Mouse (Mus musculus) intestine, postnatal 0 days (tissue): ENCODE results near the gene Ppard. TPM values are rescaled to one million over a fixed set of nuclear protein-coding genes. Genes with fewer than 3 reads are reported as not detected.
A peak's percentile ranks its signal among the peaks of the same experiment; 100 is the strongest.

Experiments
- ATAC-seq: fragments of 200-750 bp; cut with Nextera tagmentation; 2 replicates; pipeline ENCODE4 v1.8.0; 2017; ENCODE audit warnings: mild to moderate bottlenecking, moderate TSS enrichment, moderate library complexity
- H3K27ac ChIP-seq: fragments of 300-500 bp; sonication (generic); 2 replicates; pipeline ENCODE4 v1.5.1; 2014; ENCODE audit warnings: mild to moderate bottlenecking, low read depth, low read length, moderate library complexity
- H3K27me3 ChIP-seq: fragments of 300-500 bp; sonication (generic); replicated peaks from 2 replicates; pipeline ENCODE4 v1.6.1; 2014; ENCODE audit warnings: low read length, mixed read lengths; ENCODE audit not compliant: control insufficient read depth, insufficient read depth
- H3K36me3 ChIP-seq: fragments of 300-500 bp; sonication (generic); 2 replicates; pipeline ENCODE4 v1.6.1; 2014; ENCODE audit warnings: mild to moderate bottlenecking, moderate library complexity; ENCODE audit not compliant: control insufficient read depth, insufficient read depth
- H3K4me1 ChIP-seq: fragments of 300-500 bp; sonication (generic); replicated peaks from 2 replicates; pipeline ENCODE4 v1.6.1; 2014; ENCODE audit warnings: antibody characterized with exemption, low read length, mixed read lengths; ENCODE audit not compliant: control insufficient read depth, insufficient read depth
- H3K4me2 ChIP-seq: fragments of 300-500 bp; sonication (generic); replicated peaks from 2 replicates; pipeline ENCODE4 v1.6.1; 2014; ENCODE audit warnings: low read depth, mild to moderate bottlenecking, moderate library complexity
- H3K4me3 ChIP-seq: fragments of 300-500 bp; sonication (generic); 2 replicates; pipeline ENCODE4 v1.5.1; 2014; ENCODE audit warnings: low read depth, low read length
- H3K9ac ChIP-seq: fragments of 300-500 bp; sonication (generic); 2 replicates; pipeline ENCODE4 v1.6.1; 2014; ENCODE audit warnings: mild to moderate bottlenecking, low read depth, low read length
- H3K9me3 ChIP-seq: fragments of 300-500 bp; sonication (generic); 2 replicates; pipeline ENCODE4 v1.6.1; 2016; ENCODE audit warnings: mixed run types; ENCODE audit not compliant: control insufficient read depth
- CTCF ChIP-seq: sonication (generic); IDR thresholded peaks from 2 replicates; pipeline ENCODE4 v1.5.1; 2016; ENCODE audit warnings: low read depth, mild to moderate bottlenecking, control low read depth, antibody characterized with exemption, moderate library complexity
- WGBS: fragments of 180-500 bp; shearing (Covaris S2); extraction: QIAGEN DNeasy Blood & Tissue Kit; methylation state at CpG from one replicate; pipeline ENCODE4 v1.1.7; 2014; 5-methylcytosine and 5-hydroxymethylcytosine counted together
- polyA plus RNA-seq: library from polyadenylated mRNA; unstranded; fragments of >200 nt; fragmentation: Nextera tagmentation; extraction: Ambion mirVana; gene quantifications from 2 replicates; pipeline ENCODE4 v1.2.1, GENCODE M21; 2015

The Ppard gene
- polyA plus RNA-seq, 1 experiment from 2014 or later: 1.7 TPM

- ATAC-seq: no peak
- WGBS: under 1% methylated on average over 11 of the region's 11 CpGs
- H3K9ac ChIP-seq: peak overlapping the region; percentile 65
- H3K4me1 ChIP-seq: no peaks in the 10 kb centered on the region; the same call in 1 of the 2 replicates
- H3K4me3 ChIP-seq: peak overlapping the region; percentile 69
- H3K36me3 ChIP-seq: peaks cover 8% of the 10 kb centered on the region; the same call in 1 of the 2 replicates
- no peaks in the 10 kb centered on the region for H3K27me3 ChIP-seq
- TF ChIP-seq CTCF: 0 out of 2 replicates have a peak, but pooled peaks have one; percentile 8
- H3K9me3 ChIP-seq: no peaks in the 10 kb centered on the region
- peak overlapping the region; percentile 91 for H3K27ac ChIP-seq
- peak overlapping the region; percentile 85 for H3K4me2 ChIP-seq
These were observed 81.4 kb downstream of the Ppard start for GRCm38 (mm10) chr17:28313880-28314225.

DNA sequence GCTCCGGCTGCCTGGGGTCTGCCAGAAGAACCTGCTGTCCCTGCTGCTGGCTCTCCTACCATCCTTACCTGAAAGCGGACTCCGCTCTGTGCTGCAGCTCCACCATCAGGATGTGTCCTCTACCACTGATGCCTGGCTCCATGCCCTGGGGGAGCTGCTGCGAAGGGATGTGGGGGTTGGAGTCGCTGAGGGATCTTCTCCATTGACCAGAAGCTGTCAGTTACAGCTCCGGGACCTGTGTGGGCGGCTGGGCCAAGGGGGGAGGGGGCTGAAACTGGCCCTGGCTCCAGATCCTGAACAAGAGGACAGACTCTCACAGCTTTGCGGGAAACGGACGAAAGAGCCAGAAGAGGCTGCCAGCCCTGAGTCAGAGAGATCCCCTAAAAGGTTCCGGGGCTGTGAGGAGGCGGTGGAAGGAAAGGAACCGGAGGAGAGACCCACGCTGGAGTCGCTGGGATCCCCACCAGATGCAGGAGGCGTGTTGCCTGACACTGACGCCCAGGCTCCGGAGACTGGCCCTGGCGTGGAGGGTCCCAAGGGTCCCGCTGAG lies 83.2 kb downstream of the Ppard start:
- H3K36me3 ChIP-seq: peaks cover 24% of the 10 kb centered on the region
- WGBS: 90% methylated on average over 20 of the region's 20 CpGs

DNA sequence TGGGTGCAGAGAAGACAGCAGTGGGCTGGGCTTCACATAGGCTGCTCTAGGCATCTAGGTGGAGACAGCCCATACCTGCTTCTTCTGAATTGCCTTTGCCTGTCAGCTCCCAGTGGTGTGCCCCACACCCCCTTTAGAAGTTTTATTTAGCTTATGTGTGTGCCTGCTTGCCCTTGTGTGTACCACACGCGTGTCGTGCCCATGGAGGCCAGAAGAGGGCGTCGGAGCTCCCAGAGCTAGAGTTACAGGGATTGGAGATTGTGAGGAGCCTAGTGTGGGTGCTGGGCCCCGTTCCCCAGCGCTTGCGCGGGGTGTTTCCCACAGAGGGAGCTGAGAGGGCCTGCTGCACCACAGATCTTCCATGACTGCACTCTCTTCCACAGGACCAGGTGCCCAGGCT lies 84.0 kb downstream of the Ppard start:
- WGBS: 89% methylated on average over 9 of the region's 9 CpGs
- Histone ChIP-seq H3K9me3 (no peaks in the 10 kb centered on the region), H3K36me3 (peaks cover 26% of the 10 kb centered on the region), H3K9ac (no peak overlapping the region), H3K4me2 (no peak overlapping the region), H3K4me3 (no peak overlapping the region), H3K27me3 (no peaks in the 10 kb centered on the region), H3K4me1 (no peaks in the 10 kb centered on the region), H3K27ac (no peak overlapping the region)
- TF ChIP-seq CTCF: peak; percentile 42; the same call in 1 of the 2 replicates
- no peak for ATAC-seq

More for the DNA sequence above, 83.2 kb downstream of the Ppard start:
- no peak for ATAC-seq
- Histone ChIP-seq H3K27ac (no peak overlapping the region), H3K4me1 (no peaks in the 10 kb centered on the region), H3K4me2 (no peak overlapping the region), H3K9ac (no peak overlapping the region), H3K4me3 (no peak overlapping the region), H3K27me3 (no peaks in the 10 kb centered on the region), H3K9me3 (no peaks in the 10 kb centered on the region)
- no peak for TF ChIP-seq CTCF

DNA sequence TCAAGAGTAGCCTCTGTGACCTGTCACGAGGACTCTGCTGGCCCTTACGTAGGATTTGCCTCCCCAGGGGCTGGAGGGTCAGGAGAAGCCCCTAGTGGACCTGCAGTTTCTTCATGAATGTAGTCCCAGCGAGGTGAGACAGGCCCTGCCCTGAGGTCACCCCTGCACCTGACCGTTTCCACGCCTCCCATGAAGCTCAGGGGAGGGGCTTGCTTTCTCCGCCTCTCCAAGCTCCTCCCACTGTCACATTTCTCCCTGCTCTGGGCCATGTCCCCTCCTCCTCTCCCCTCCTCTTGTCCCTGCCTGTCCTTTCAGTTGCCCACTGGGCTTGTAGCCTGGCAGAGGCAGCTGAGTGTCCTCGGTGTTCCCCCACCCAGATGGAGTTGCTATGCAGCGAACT lies 84.6 kb downstream of the Ppard start:
- no peaks in the 10 kb centered on the region for H3K9me3 ChIP-seq
- no peak for TF ChIP-seq CTCF
- H3K36me3 ChIP-seq: peaks cover 26% of the 10 kb centered on the region
- H3K27me3 ChIP-seq: no peaks in the 10 kb centered on the region
- H3K4me3 ChIP-seq: no peak overlapping the region
- no peaks in the 10 kb centered on the region for H3K4me1 ChIP-seq
- no peak overlapping the region for H3K9ac ChIP-seq
- ATAC-seq: no peak
- no peak overlapping the region for H3K4me2 ChIP-seq
- no peak overlapping the region for H3K27ac ChIP-seq
- WGBS: 61% methylated on average over 8 of the region's 8 CpGs

DNA sequence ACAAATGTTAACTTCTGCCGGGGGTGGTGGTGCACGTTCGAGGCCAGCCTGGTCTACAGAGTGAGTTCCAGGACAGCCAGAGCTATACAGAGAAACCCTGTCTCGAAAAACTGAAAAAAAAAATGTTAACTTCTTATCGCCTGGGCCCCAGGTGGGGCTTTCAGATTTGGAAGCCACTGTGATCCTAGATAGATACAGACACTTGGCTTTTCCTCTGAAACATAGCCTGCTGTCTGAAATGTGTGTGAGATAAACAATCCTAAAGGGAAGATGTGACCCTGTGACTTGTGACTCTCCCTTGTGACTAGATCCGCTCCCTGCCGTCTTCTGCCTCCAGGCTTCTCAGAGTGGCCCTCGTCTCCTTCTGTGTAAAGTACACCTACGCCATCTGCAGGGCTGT lies 85.2 kb downstream of the Ppard start:
- no peak for TF ChIP-seq CTCF
- no peak overlapping the region for H3K9ac ChIP-seq
- peaks cover 30% of the 10 kb centered on the region for H3K36me3 ChIP-seq
- no peaks in the 10 kb centered on the region for H3K4me1 ChIP-seq
- H3K4me3 ChIP-seq: no peak overlapping the region
- no peaks in the 10 kb centered on the region for H3K27me3 ChIP-seq
- no peak overlapping the region for H3K4me2 ChIP-seq
- WGBS: 86% methylated on average over 9 of the region's 9 CpGs
- H3K27ac ChIP-seq: no peak overlapping the region
- no peak for ATAC-seq
- H3K9me3 ChIP-seq: no peaks in the 10 kb centered on the region

GRCm38 (mm10) chr17:28321700-28322099 lies 89.2 kb downstream of the Ppard start:
- no peak overlapping the region for H3K4me3 ChIP-seq
- H3K36me3 ChIP-seq: peaks cover 44% of the 10 kb centered on the region
- H3K27ac ChIP-seq: no peak overlapping the region
- TF ChIP-seq CTCF: no peak
- H3K4me2 ChIP-seq: no peak overlapping the region
- no peak for ATAC-seq
- no peaks in the 10 kb centered on the region for H3K27me3 ChIP-seq
- no peak overlapping the region for H3K9ac ChIP-seq
- H3K9me3 ChIP-seq: no peaks in the 10 kb centered on the region
- WGBS: 92% methylated on average over 4 of the region's 4 CpGs
- H3K4me1 ChIP-seq: no peaks in the 10 kb centered on the region

DNA sequence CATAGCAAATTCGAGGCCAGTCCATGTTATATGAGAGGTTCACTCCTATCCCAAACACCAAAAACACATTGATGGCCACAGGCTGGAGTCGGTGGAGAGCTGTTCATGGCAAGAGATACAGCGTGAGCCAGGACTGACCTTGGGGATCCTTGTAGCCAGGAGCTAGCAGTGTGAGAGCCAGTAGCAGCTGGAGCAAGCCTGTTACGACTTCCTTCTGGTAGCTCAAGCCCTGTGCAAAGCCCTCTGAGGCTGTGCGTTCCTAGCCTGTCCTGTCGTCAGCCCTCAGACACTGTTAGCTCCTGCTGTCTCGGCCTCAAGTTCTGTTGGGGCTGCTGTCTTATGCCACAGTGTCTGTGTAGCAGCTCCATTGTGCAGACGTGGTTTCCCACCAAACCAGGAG lies 91.3 kb downstream of the Ppard start:
- H3K9ac ChIP-seq: no peak overlapping the region
- TF ChIP-seq CTCF: no peak
- no peak for ATAC-seq
- no peak overlapping the region for H3K4me2 ChIP-seq
- H3K27me3 ChIP-seq: no peaks in the 10 kb centered on the region
- peaks cover 36% of the 10 kb centered on the region for H3K36me3 ChIP-seq
- peaks cover 6% of the 10 kb centered on the region; the same call in 1 of the 2 replicates for H3K4me1 ChIP-seq
- no peak overlapping the region for H3K27ac ChIP-seq
- H3K4me3 ChIP-seq: no peak overlapping the region
- no peaks in the 10 kb centered on the region for H3K9me3 ChIP-seq
- 91% methylated on average over 8 of the region's 8 CpGs for WGBS
